Comparison of ENCODE assay signal across 8 mouse cellular contexts in the genomic region with DNA sequence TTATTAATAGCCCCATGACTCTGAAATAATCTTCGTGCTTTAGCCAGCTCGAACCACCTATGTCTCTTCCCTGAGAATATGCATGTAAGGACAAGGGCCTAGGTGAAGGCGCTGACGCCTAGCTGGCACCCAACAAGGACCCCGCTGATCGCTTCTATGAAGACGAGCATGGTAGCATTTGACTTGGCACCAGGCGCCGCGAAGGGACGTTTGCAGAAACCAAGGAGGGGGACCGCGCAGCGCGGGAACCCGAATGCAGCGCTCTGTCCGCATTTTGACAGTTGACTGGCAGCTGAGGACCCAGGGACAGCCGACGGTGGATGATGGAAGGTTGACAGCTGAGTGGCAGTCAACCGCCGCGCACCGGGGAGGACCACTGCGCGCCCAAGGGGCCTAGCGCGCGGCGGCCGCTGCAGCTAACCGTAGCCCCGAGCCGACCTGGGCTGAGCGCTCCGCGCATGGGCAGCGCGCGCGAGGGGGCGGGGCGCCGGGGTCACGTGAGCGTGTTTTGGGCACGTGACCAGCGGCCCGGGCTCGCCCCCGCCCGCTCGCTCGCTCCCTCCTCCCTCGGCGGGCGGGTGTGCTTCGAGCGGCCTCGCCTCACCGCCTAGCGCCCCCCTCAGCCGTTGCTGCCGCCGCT. TPM values are rescaled to one million over a fixed set of nuclear protein-coding genes. Genes with fewer than 3 reads are reported as not detected.
DNase-seq lines count a peak whose midpoint lies in the region; ATAC-seq and TF ChIP-seq lines count a peak whose summit lies in the region.

TSS of gene Sppl3 (plus strand) at position 561 of the 640 bp plus-strand sequence.

- TF ChIP-seq CTCF in G1E (IDR thresholded peaks at IDR 0.05; ENCODE audit: low read depth, low read length): no peak
- TF ChIP-seq CTCF in forebrain, postnatal 0 days (IDR thresholded peaks at IDR 0.05; ENCODE audit: low read depth): no peak

- H3K9ac ChIP-seq in forebrain, postnatal 0 days: peak within 1 kb of the TSS; percentile 92
- H3K9ac ChIP-seq in lung, embryonic 15.5 days: peak within 1 kb of the TSS; percentile 96

- DNase-seq in G1E (ENCODE audit: low spot score): peak; percentile 88
- peak; percentile 85 to 99 for DNase-seq in cerebellum, adult 18-20 months
- DNase-seq in forebrain, postnatal 0 days: peak; percentile 97
- DNase-seq in heart, postnatal 4 days: peak; percentile 97
- DNase-seq in layer of hippocampus, adult 8-10 months (ENCODE audit: low spot score in 2 of 2): peak; percentile 76 to 90
- DNase-seq in ovary, adult 18-20 months (ENCODE audit: low spot score): peak; percentile 86
- DNase-seq in thymus, postnatal 0 days (ENCODE audit: low spot score): peak; percentile 95

- peak within 1 kb of the TSS; percentile 90 for H3K4me2 ChIP-seq in forebrain, postnatal 0 days (ENCODE audit: low read depth)
- H3K4me2 ChIP-seq in lung, embryonic 15.5 days: peak within 1 kb of the TSS; percentile 89

- peak; percentile 47 for ATAC-seq in G1E (ENCODE audit: extremely low read depth, insufficient number of reproducible peaks, low FRiP score, poor library complexity, severe bottlenecking)
- peak; percentile 93 for ATAC-seq in forebrain, postnatal 0 days
- ATAC-seq in lung, embryonic 15.5 days (ENCODE audit: borderline replicate concordance, extremely low read depth, low FRiP score, low TSS enrichment): peak; percentile 92

- H3K4me1 ChIP-seq in G1E (ENCODE audit: insufficient read depth, low read depth, low read length): peaks cover 51% of the 10 kb centered on the region
- H3K4me1 ChIP-seq in forebrain, postnatal 0 days (ENCODE audit: insufficient read depth): peaks cover 11% of the 10 kb centered on the region; the same call in 1 of the 2 replicates
- peaks cover 32% of the 10 kb centered on the region for H3K4me1 ChIP-seq in lung, embryonic 15.5 days

- peak within 1 kb of the TSS; percentile 98 for H3K4me3 ChIP-seq in G1E (ENCODE audit: low read depth, low read length)
- peak within 1 kb of the TSS; percentile 97 for H3K4me3 ChIP-seq in forebrain, postnatal 0 days (ENCODE audit: low read depth, low read length)
- peak within 1 kb of the TSS; percentile 100 for H3K4me3 ChIP-seq in lung, embryonic 15.5 days

- H3K36me3 ChIP-seq in G1E (replicated peaks): peaks cover 20% of the 10 kb centered on the region
- H3K36me3 ChIP-seq in forebrain, postnatal 0 days (ENCODE audit: insufficient read depth): no peaks in the 10 kb centered on the region
- H3K36me3 ChIP-seq in lung, embryonic 15.5 days: no peaks in the 10 kb centered on the region

- H3K9me3 ChIP-seq in G1E (replicated peaks): no peaks in the 10 kb centered on the region
- H3K9me3 ChIP-seq in forebrain, postnatal 0 days (ENCODE audit: low read length): no peaks in the 10 kb centered on the region
- no peaks in the 10 kb centered on the region for H3K9me3 ChIP-seq in lung, embryonic 15.5 days

- 5% methylated on average over 47 of the region's 65 CpGs for WGBS in forebrain, postnatal 0 days
- under 1% methylated on average over 46 of the region's 65 CpGs for WGBS in lung, embryonic 15.5 days

- 0 out of 2 replicates have a peak, but pooled peaks cover 5% of the 10 kb centered on the region for H3K27me3 ChIP-seq in G1E (ENCODE audit: insufficient read depth, low read length)
- no peaks in the 10 kb centered on the region for H3K27me3 ChIP-seq in forebrain, postnatal 0 days (ENCODE audit: insufficient read depth, low read length)
- H3K27me3 ChIP-seq in lung, embryonic 15.5 days: no peaks in the 10 kb centered on the region

- peak within 1 kb of the TSS; percentile 97 for H3K27ac ChIP-seq in forebrain, postnatal 0 days (ENCODE audit: low read depth, low read length)
- peak within 1 kb of the TSS; percentile 85 for H3K27ac ChIP-seq in lung, embryonic 15.5 days

RNA-seq across cellular contexts. Expression of gene Sppl3, which starts in this region (rescaled TPM):
- total RNA-seq in G1E (2014; fragmentation: Nextera tagmentation): 53.9 and 69.2 TPM in 2 replicates
- total RNA-seq in G1E (2017): 31.8 and 35.9 TPM in 2 replicates
- 29.5 and 33.9 TPM in 2 replicates for polyA plus RNA-seq in G1E (2012)
- total RNA-seq in forebrain, postnatal 0 days (2014; rRNA removed): 79.1 and 114 TPM in 2 replicates
- 36.0 and 43.5 TPM in 2 replicates for polyA plus RNA-seq in forebrain, postnatal 0 days (2015; fragmentation: Nextera tagmentation; extraction: Ambion mirVana)
- total RNA-seq in heart, postnatal 4 days (2021): 10 to 100 TPM; 52.1 to 53.3 TPM
- 10 to 100 TPM; 71.6 to 80.6 (median 77.4) TPM for total RNA-seq in layer of hippocampus, adult 8-10 months (2022)
- 19.0 and 25.2 TPM in 2 replicates for polyA plus RNA-seq in lung, embryonic 15.5 days (2015; fragmentation: Nextera tagmentation; extraction: Ambion mirVana)
- polyA plus RNA-seq in thymus, postnatal 0 days (2015; fragmentation: Nextera tagmentation; extraction: Ambion mirVana): 15.2 and 22.3 TPM in 2 replicates

Comparison
In these comparisons a context has a peak if more than half of its experiments do, and no peak if none do; other contexts are left out.
1. Peak in every context shown above with its lines: DNase-seq, ATAC-seq, H3K4me3 ChIP-seq and H3K27ac ChIP-seq.